Mouse (Mus musculus) spleen, postnatal 36 days (tissue): ENCODE measurements around the gene Eno4.

Experiments used
- DNase-seq, 2 experiments: peaks; one replicate each; pipeline ENCODE4 v3.0.0; 2022; ENCODE audit warnings: low spot score in 2 of 2, mixed read lengths in 1 of 2

Gene Eno4

GRCm38 (mm10) chr19:58974126-58974525 lies 30.9 kb downstream of the Eno4 start:
- DNase-seq, result no peak

DNA sequence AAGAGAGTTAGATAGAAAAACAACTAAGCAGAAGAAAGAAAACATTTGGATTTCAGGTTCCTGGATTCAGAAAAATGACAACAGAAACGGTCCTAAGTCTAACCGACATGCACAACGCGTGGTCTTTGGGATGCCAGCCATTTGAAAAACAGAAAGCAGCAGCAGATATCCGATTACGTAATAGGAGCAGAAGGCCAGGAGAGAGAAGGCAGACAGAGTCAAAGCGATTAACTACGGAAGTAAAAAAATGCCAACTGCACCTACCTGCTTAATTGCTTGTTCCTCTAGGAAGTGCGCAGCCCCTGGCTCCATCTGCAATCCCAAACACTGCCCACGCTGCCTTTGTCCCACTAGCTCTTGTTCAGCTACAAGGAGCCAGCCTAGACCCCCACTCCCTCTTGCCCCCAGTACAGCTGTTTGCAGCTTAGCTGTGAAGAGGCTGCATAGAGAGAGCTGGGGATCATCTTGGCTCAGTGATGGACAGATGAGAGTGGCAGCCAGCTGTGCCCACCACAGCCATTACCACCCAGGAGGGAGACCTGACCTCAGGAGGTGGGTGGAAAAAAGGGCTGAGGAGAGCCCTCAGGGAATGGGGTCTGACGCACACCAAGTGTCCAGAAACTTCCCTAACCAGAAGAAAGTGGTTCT lies 32.1 kb downstream of the Eno4 start:
- no peak for DNase-seq

DNA sequence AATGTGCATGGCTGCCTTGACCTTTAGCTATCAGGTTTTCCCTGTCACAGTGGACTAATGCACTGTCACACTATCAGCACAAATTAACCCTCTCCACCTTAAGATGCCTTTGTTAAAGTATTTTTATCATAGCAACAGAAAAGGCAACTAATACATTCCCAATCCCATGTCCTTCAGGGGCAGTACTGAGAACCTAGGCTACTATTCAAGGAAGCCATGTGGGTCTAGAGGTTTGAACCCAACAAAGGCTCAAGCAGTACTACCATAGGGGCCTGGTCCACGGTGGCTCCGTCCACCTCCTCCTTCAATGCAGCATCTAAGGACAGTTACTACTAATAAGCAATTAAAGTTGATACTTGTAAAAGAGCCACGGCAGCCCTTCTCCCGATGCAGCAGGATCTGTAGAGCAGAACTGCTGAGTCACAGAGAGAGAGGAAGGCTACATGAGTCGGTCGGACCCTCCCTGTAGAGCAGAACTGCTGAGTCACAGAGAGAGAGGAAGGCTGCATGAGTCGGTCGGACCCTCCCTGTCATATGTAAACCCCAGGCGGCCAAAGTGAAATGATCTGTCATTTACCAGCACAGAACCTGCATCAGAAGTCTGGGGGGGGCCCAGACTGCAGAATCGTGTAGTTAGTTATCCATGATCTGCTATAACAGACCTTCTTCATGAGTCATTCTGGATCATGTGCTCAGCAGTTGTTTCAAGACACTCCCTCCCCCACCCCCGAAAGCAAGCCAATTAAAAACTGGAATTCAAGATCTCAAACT lies 35.4 kb downstream of the Eno4 start:
- DNase-seq, result no peak

DNA sequence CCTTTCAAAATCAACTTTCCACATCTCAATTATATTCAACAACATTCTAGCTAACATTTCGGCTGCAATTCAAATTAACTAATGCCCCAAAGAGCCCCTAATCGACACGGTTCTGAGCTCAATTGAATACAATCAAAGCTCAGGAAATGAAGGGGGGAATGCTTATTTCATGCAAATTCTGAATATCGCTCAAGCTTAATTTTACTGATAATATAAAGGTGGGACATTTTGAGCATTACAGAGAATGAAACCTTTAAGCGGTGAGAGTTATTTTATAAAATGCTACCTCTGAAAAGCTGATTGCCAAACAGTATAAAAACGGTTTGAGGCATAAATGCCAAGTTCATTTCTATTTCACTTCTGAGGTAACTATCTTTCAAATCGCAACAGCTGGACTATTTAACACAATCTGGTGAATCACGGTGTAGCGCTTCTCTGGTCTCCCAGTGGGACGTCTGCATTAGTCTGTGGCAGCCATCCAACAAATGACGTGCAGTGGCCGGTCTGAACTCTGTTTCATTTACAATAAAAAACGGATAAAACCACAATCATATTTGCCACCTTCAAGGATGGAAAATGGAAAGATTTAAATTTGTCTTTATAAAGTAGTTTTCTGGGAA lies 36.3 kb downstream of the Eno4 start:
- DNase-seq, result no peak

GRCm38 (mm10) chr19:58980056-58980440 lies 36.8 kb downstream of the Eno4 start:
- DNase-seq, result no peak

GRCm38 (mm10) chr19:58981571-58981970 lies 38.3 kb downstream of the Eno4 start:
- DNase-seq, result no peak

DNA sequence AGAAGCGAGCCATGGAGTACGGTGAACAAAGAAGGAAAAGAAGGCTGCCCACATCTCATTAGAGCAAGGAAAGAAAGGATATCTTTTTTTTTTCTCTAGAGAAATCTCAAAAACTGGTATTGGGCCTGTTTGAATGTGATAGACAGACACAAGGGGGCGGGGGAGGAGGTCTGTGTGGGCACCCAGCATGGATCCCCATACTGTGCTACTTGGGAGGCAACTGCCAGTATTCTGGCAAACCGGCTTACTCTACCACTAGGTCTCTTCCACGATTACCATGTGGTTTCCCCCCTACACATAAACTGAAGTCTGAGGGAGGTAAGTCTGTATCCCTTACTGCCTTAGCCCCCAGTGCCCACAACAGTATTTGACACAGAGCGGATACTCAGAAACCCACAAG lies 59.6 kb downstream of the Eno4 start:
- no peak for DNase-seq

DNA sequence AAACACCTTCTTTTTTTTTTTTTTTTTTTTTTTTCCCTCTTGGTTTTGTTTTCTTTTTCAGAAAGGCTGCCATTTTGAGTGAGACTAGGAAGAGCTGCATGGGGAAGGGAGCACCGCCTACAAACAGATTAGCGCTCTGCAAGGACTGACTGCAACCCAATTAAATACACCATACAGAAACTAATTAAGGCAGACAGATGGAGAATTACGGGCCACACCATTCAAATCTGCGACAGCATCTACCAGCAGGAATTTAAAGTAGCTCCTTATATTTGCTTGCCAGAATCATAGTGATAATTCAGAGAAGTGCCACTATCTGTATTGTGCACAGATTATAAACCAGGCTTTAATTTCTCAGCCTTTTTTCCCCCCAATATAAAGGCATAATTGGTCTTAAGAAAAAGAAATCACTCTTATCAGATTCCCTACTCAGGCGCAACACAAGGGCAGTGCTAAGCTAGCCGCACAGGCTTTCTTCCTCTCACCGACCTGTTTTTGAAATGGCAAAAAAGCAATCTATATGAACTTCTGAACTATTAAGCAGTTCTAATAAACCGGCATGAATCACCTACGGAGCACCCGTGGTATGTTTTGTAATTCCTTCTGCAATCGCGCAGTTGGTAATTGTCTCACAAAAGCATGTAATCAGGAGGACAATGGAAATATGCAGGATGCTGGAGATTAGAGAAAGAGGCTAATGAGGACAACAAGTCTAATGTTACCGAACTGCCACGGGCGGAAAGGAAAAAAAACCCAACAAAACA lies 63.5 kb downstream of the Eno4 start:
- DNase-seq, result no peak

DNA sequence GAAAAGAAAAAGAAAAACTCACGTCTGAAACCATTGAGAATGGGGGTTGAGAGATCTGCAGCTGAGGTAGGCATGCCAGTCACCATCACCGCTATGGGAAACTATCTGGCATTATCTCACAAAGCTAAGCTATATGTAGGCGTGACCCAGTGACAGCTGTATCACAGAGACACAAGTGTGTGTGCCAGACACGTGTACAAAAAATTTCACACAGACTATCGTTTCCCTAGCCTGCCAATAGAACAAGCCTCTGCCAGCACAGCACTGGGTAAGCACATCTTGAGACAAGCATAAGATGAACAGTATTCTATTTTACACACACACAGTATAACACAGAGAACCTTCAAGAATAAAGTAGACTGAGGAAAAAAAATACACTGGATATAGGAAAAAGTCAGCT lies 67.6 kb downstream of the Eno4 start:
- DNase-seq, result no peak
